Mouse (Mus musculus) CD4-positive, CD25-positive, alpha-beta regulatory T cell, adult 9 weeks (primary cell): ENCODE measurements around the gene Cep63. TPM values are rescaled to one million over a fixed set of nuclear protein-coding genes. Genes with fewer than 3 reads are reported as not detected.

Source experiments
- polyA plus RNA-seq: library from polyadenylated mRNA; unstranded; fragments of 100-300 nt; shearing (Covaris generic); gene quantifications from one replicate; pipeline ENCODE4 v1.2.1, GENCODE M21; 2017

Gene Cep63
- polyA plus RNA-seq = 48.1 TPM

DNA sequence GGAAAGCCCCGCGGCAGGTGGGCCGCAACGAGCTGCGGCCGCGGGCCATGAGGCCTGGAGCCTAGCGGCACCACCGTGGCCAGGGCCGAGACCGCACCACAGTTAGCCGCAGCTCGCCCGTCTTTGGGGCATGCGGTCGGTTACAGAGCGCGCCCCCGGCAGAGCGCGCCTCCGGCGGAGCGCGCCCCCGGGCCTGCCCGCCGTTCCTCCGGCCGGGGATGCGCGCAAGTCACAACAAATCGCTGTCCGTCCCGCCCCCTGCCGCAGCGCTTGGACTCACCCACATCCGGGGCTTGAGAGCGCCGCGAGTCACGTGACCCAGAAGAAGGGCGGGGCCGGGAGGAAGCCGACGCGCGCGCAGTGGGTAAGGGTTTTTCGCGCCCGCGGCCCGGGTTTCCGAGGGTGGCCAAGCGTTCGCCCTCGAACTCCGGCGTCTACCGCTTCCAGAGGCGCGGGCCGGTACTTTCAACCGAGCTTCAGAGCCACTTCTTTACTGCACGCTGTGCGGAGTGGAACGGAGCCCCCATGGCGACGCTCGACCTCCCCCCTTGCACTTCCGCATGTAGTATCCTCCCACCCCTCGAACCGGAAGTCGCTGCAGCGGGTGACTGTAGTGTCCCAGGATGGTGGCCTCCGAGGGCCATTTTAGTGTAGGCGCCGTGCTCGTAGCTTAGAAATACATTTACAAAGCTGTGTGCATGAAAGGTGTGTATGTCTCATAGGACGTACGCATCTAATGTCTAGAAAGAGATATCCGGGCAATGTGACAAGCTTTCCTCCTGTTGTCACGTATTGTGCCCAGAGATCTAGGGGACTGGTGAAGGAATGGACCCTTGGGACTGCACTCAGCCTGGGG, at the start of gene Cep63, which contains the start of gene Anapc13:
Gene Cep63 (minus strand): TSS at position 552 of the 856 bp plus-strand sequence.
Gene Anapc13 (plus strand): TSS at position 314 of the 856 bp plus-strand sequence.

Other genes starting within 250 kb of the Cep63 start
- gene Ky, start 120.8 kb downstream of the Cep63 start, polyA plus RNA-seq = 0.22 TPM
- gene Anapc13, start 238 bp downstream of the Cep63 start, polyA plus RNA-seq = 115 TPM
- 0.27 TPM for gene Amotl2, start 90.1 kb upstream of the Cep63 start, polyA plus RNA-seq
- gene Ryk, start 208.4 kb upstream of the Cep63 start, polyA plus RNA-seq = 0.51 TPM